Mouse (Mus musculus) frontal cortex, postnatal 10 days (tissue): ENCODE results near the gene Snx25.

Source experiments
- DNase-seq, 2 experiments: peaks; one replicate each; pipeline ENCODE4 v3.0.0; 2022; ENCODE audit warnings: low spot score in 2 of 2, mixed read lengths in 1 of 2

Snx25 gene

DNA sequence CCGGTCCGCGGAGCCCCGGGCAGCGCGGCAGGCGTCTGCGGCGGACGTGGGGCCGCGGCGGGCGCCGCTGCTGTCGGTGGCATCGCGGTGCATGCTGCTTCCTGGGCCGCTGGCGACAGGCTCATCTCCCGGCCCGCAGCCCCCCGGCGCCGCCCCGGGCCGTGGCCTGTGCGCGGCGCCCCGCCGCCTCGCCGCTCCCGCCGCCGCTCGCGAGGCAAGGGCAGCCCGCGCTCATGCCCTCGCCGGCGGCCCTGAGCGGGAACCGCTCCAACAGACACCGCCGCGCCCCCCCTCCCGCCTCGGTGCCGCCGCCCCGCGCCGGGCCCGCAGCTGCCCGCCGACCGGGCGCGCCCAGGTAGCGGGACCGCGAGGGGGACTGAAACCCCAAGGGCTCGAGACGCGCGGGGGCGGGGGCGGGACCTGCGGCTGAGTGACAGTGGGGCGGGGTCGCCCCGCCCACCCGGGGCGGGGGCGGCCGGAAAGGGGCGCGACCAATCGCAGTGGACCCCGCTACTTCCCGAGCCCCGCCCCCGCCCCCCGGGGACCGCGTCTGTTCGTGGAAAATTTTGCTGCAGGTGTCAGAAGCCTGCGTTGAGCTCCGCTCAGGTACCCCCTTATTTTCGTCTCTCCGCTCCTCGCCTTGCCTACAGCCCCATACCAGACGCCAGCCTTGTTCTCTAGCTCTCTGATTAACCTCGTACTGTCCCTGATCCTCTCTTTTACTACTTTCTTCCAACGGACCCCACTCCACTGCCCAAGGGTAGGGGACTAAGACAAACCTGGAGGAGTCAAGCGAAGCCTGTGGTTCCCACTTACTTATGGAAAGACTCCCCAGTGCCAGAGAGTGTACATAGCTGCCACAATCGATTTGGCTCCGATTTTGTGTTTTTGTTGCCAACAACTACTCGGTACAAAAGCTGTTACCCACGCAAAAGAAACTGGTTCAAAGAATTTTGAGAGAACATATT, at the start of gene Snx25:
Gene Snx25, minus strand, starts transcription at position 96 of the 968 bp plus-strand sequence.
- DNase-seq, result peak; percentile 76 to 81

DNA sequence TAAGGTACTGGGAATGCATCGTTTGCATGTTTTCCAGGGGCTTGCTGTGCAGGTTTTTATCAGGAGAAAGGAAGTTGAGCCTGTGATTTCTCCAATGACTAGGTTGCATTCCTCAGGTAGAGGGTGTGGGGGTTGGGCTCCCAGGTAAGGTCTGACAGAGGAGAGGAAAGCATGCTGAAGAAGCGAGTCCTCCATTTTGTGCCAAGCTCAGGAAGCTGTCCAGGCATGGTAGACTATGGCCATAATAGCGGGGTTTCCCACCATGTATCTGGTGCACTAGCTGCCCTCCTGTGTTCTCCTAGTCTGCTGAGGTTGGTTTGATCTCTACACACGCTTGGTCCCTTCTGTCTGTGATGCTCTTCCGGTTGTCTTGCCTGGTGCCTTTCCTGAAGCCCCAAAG, 45.7 kb upstream of the Snx25 start:
- no peak for DNase-seq

DNA sequence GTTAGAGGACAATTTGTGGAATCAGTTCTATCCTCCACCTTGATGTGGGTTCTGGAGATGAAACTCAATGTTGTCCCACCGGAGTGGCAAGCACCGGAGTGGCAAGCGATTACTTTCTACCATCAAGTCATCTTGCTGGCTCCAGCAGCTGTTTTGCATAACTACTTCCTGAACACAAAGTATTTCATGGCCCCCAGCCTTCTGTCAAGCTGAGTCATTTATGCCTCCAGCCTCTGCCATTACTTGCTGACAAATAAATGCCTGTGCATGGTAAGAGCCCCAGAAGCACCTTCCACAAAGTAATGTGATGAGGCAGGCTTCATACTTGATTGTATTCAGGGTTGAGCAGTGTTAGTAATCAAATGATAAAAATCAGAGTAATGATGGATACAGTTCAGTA, 44.9 kb upstream of the Snx25 start:
- no peak for DNase-seq

DNA sequence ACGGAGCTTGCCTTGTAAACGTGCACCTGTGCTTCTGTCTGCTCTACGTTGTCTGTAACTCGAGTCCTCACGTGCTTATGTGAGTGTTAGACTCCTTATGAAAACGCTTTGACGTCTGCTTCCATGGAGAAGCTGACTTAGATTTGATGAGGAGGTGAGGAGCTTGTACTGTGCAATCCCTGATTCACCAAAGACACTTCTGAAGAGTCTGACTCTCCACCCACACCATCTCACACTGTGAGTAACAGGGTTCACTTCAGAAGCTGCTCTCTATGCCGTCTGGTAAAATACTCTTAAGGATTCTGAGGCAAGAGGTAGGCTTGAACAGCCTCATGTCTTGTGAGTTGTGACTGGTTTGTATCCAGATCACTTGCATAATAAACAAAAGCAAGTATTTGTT, 41.1 kb upstream of the Snx25 start:
- no peak for DNase-seq

DNA sequence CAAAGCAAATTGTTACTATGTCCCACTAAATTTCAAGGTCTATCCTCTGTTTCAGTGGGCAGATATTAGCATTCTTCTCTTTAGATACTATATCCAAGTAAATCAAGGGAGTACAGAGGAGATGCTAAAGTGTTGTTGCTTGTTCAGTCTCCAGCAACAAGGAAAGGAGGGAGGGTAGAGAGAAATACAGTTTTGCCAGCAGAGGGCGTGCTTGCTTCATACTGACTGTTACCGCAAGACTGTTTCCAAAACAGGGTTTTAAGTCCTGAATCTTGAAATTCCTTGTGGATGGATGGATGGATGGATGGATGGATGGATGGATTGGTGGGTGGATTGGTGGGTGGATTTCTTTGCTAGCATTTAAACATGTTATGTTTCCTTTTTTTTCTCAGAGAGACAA, 33.4 kb upstream of the Snx25 start:
- DNase-seq, result peak in 1 of 2 experiments; percentile 44

DNA sequence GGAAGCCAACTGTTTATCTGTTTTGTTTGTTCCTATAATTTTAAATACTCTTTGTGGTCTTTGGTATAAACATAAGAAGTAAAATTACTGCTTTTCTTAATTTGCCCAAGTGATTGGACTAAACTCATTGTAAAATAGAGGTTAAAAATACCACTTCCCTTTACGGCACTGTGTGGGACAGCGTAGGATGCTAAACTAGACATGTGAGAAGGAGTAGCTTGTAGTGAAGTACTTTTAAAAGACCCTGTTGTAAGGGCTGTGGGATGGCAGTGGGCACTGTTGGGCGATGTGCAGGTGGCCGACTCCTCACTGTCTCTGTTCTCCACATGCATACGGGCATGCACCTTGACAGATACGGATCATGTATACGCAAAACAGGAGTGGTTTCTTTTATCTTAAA, 28.2 kb upstream of the Snx25 start:
- no peak for DNase-seq

DNA sequence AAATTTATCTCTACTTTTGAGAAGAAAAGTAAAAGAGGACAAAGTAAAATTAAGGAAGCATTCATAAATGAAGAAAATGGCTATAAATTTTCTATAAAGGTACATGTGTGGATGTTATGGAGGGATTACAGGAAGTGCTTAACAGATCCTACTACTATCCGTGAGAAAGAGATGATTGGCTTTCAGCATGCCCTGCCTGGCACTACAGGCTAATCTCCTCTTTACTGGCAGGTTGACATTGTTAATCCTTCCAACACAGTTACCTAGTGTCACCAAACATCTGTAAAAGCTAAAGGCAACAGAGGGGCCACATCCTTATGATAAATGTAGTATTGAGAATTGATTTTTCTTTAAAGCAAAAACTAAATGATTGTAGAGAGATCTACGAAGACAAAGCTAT, 21.7 kb upstream of the Snx25 start:
- DNase-seq, result no peak

DNA sequence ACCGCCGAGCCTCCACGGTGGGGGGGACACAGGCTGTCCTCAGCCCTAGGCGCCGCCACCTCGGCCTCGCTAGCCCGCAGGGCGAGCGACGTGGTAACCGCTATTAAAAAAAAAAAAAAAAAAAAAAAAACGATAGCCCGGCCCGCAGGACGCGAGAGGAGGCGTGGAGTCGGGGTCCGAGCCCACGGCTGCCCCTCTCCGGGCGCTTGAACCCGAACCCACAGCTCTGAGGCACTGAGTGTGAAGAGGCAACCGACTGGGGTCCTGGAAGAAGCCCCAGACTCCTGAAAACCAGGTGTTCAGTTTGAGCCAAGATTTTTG, 11.9 kb upstream of the Snx25 start:
- no peak for DNase-seq

DNA sequence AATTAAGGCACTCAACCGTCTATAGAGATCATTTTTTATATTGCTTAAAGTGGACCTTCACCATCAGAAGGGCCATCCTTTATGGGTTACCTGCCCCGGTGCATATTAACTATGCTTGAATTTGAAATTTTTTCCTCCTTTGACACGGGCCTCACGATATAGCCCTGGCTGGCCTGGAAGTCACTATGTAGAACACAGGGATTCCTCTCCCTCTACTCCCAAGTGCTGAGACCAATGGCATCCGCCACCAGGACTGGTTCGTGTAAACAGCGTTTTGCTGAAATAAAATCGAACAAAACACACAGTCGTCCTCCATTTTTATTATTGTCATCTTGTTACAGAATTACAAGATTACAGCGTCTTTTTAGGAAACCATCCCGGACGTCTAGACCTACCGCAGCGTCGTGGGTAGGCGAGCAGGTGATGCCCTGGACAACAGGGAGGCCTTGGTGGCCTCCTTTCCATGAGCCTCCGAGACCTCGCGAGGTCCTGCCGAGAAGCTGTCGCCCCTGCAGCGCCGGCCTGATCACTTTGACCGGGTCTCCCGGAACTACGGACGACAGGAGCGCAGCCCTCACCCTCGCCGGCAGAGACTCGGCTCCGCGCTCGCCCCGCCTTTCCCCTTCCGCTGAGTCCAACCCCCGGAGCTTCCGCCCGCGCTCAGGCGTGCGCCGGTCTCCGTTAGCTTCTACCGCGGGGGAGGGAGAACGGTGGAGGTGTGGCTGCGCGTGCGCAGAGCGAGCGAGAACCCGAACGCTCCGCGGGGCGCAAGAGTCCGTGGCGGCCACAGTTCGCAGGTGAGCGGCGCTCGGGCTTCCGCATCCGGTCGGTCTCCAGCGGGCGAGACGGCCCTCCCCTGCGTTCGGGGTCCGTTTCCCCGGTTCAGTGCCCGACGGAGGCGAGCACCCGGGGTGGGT, 11.3 kb upstream of the Snx25 start:
- DNase-seq, result peak; percentile 90 to 95

DNA sequence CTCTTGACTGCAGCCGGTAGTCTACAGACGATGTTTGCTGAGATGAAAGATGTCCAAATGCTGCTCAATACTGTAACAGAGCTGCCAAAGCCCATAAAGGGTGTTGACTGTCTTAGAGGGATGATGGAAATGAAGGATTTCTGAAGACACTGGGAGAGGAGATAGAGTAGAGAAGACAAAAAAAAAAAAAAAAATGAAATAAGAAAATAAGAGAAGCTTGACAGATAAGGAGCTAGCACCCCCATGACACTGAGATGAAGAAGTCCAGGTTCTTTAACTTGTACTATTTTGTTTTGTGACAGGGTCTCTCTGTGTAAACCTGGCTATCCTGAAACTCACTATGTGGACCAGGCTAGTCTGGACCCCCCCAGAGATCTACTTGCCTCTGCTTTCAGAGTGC, 1.1 kb upstream of the Snx25 start:
- no peak for DNase-seq

DNA sequence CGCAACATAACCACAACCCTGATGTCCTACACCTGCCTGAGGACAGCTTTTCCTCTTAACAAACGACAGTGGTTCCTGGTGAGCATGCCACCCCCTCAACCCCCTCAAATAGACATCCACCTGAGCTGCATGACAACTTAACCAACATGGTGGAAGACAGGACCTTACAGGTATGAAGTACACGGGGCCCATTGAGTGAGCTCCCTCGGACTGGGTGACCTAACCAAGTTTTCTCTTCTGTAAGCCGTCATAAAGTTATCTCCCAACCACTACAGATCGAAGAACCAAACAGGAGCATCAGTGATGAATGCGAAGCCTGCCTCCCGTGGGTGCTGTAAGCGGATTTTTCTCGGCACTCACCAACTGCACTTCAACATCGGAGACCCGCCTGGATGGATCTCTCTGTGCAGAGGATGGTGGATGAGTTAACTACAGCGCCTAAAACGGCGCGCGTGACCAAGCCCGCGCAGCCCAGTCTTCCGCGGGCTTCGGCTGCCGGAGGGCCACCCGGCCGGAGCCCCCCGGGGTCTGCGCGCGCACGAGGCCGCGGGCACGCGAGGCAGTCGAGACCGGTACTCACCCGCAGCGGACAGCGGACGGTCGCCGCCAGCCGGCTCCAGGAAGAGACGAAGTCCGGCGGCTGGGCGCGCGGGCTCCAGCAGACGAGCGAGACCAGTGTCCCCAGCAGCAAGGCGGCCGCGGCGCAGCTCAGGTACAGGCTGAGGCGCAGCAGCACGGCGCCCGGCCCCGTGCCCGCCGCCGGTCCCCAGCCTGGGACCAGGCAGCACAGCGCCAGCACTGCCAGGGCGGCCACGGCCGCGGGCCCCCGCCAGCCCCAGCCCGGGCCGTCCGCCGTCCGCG, 527 bp downstream of the Snx25 start, which contains the start of gene Cfap97:
Gene Cfap97, plus strand, starts transcription at position 570 of the 861 bp plus-strand sequence.
- DNase-seq, result peak in 1 of 2 experiments; percentile 52

DNA sequence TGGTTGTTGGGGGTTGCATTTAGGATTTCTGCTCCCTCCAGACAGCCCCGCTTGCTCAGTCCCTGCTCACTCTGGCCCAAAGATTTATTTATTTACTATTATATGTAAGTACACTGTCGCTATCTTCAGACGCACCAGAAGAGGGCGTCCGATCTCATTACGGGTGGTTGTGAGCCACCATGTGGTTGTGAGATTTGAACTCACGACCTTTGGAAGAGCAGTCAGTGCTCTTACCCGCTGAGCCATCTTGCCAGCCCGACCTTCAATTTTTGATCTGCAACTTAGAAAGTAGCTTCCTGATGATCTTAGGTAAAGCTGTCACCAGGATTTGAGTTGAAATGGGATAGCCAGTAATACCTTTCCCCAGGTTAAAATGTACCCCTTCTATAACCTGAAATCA, 2.2 kb downstream of the Snx25 start:
- no peak for DNase-seq

DNA sequence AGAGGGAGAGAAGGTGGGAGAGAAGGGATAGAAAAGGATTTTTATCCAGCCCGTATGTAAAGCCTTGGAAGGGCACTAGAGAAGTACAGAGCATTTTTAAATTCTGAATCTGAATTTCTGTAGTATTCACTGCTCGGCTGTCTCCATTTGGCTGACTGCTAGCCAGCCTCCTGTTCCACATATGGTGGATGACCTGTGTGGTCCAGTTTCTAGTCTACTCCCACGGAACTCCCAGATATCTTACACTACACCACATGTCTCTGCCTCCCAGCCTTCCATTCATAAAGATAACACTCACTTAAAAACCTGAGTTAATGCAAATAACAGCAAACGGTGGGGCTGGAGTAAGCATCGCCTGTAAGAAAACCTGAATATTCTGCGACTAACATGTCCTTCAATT, 2.7 kb downstream of the Snx25 start:
- no peak for DNase-seq

DNA sequence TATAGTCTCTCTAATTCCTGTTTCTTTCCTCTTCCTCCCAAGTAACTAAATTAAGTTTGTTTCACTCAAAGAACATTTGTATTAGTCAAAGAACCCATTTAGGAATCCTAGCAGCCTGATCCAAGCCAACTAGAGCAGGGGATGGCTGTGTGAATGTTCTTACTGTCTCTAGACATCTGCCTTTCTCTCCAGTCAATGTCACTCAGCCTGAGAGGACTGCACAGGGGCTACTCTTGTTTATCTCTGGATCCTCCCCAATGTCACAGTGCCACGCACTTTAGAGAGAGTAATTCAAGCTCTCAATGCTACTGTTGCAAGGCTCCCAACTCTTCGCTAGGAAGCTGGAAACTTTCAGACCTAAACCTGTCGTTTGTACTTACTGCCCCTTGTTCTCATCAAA, 5.8 kb downstream of the Snx25 start:
- no peak for DNase-seq

DNA sequence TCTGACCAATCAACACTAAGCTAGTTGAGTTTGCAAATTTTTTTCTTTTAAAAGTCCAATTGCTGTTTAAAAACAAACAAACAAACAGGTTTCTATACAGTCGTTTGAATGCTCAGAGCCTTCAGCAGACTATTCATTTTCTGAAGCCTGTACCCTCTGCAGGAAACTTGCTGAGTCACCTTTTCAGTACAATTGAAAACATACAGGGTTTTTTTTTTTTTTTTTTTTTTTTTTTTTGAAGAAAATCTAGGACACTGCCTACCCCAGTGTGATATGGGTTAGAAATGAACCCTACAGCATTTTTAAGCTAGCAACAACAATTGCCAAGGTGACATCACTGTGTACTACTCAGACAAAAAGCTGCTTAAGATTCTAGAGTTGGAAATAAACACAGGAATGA, 8.0 kb downstream of the Snx25 start:
- no peak for DNase-seq

DNA sequence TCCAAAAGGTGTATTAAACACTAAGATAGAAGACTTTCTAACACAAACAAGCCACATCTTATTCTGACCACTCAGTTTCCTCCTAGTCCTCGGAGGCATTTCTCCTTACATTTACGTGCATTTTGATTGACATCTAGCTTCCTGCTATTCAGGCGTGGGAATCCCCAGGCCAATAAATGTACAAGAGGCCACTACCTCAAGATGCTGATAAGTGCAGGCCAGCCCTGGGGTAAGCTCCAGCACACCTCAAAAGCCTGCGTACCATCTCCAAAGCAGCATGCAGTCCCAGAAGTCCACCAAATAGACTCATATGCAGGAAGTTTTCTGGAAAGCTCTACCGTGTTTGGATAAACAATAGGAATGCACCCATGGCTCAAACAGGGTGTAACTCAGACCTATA, 8.5 kb downstream of the Snx25 start:
- DNase-seq, result no peak

DNA sequence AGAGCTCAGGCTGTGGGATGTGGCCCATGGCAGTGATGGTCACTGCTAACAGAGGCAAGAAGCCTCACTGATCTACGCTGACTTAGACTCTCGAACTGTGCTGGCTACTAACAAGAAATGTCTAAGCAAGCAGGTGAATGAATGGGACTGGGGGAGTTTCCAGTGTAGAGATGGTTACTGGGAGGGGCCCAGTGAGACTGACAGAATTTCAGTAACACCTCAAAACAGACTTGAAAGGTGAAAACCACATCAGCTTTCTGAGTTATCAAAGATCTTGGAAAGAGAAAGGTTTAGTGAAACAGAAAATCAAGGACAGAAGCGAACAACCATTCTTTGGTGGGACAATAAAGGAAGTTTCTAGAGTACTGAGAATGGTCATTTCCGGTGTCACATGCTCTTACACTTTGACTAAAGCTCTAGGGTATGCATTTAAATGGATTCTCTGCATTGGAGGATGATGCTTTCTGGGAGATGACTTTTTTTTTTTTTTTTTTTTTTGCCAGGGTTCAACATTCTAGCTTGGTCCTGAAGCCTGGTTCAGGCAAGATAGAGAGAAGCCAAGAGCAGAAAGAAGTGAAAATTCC, 9.4 kb downstream of the Snx25 start:
- no peak for DNase-seq

DNA sequence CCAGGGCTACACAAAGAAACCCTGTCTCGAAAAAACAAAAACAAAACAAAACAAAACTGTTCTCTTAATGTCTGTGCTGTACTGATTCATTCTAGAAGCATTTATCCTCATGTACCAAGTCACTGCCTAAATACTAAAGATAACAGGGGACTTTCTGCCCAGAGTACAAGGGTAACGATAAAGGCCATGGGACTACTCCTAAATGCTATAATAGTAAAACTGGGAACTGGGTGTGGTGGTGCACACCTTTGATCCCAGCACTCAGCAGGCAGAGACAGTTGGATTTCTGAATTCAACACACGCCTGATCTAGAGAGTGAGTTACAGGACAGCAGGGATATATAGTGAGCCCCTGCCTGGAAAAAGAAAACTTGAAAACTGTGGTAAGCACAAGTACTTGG, 10.3 kb downstream of the Snx25 start:
- DNase-seq, result no peak

DNA sequence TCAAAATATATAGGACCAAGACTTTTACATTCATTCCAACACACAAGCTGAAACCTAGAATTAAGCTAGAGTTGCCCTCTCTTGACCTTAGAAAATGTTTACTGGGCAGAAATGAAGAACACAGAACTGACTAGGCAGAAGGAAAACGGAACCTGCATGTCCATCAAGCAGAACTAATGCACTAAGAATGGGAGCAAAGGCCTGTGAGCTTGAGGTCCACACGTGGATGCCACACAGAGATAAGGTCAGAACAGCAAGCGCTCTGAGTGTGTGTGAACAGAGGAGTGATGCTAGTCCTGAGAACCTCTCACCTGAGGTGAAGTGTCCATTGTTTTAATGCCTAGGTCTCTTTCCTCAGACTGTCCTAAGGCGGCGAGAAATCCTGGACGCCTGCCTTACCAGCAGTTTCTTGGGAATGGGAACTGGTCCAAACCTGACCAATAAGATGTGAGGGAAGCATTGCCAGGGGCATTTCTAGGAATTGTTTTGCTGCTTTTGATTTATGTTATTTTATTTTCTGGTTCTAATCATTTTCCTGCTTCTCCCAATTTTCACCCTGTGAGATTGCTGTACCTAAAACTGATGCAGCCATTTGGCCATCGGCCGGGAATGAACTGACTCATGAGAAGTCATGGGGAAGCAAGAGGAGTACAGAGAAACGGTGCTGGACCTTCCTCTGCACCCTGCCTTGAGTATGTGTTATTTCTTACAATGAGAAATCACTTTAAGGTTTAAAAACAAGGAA, 11.4 kb downstream of the Snx25 start:
- DNase-seq, result no peak

DNA sequence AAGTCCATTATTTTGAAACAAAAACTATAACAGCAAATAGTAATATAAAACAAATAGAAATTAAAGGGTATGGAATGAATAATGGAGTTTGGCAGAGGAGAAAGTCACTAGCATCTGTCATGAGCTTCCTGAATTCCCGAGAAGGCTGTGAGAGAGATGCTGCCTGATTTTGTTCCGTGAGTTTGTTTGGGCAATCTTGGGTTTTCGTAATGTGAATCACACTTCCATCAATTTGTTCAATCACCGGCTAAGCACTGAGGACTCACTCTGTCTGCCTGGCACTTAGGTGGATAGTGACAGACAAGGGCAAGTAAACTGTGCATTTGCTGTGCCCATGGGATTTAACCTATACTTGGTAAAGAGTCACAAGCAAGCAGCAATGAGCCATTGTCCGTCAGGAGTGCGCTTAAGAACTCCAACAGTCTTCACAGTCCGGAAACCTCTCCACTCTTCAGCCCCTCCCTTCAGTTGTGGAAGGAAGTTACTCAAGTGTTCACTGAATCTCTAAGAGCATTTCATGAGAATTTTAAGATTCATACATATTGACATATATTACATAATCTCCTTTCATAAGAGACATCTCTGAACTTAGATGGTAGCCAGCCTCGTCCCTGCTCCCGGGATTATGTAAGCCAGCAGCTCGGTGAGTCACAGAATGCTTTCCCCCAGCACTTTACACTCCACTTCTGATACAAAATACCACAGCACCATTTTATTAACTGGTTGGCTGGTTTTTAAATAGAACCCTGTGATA, 13.9 kb downstream of the Snx25 start:
- DNase-seq, result no peak
